Mouse (Mus musculus) lung, postnatal 10 days (tissue): Measurements from ENCODE around the gene Tfdp2.
A peak's percentile ranks its signal among the peaks of the same experiment; 100 is the strongest.
"Not testable (repeated sequence)": the region's sequence is repeated elsewhere in the genome, so short reads cannot be mapped to it uniquely, and the experiment has no call there.

Experiments
- DNase-seq: peaks from one replicate; pipeline ENCODE4 v3.0.0; 2021

The Tfdp2 gene

GRCm38 (mm10) chr9:96195885-96196622 lies at the start of gene Tfdp2:
Gene Tfdp2, plus strand, starts transcription at chr9:96196275.
- DNase-seq: peak; percentile 94

DNA sequence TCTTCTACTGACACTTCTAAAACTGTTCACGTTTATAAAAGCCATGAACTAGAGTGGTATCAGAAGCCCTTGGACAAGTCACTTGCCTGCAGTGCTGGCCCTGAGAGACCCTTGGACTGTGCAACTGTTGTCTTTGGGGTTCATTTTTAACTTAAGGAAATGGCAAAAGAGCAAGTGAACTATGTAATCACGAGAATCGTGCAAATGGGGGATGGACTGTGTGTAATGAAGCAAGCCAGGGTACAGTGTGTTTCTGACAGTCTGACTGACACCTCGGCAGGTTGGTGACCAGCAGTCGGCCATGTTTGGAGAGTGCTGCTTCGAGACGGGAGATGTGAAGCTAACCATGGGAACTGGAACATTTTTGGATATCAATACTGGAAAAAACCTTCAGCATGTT lies 43.3 kb upstream of the Tfdp2 start:
- DNase-seq: no peak

DNA sequence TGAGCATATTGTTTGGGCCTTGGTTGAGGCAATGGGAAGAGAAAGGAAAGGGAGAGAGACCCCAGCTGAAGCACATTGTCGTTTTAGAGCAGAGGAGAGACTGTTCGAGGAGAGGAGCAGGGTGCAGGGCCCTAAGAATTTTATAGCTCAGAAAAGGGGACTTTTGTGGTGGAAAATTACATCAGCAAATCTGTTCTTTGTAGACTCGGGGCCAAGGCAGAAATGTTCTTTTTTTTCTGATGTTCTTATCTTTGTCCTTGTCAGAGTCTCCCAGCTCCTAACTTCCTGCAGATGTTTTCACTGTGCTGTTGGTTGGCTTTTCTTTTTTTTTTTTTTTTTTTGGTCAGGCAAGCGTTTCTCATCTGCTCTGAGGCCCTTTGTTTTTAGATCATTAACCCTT lies 37.6 kb upstream of the Tfdp2 start:
- DNase-seq: no peak

GRCm38 (mm10) chr9:96159047-96159446 lies 37.0 kb upstream of the Tfdp2 start:
- no peak for DNase-seq

DNA sequence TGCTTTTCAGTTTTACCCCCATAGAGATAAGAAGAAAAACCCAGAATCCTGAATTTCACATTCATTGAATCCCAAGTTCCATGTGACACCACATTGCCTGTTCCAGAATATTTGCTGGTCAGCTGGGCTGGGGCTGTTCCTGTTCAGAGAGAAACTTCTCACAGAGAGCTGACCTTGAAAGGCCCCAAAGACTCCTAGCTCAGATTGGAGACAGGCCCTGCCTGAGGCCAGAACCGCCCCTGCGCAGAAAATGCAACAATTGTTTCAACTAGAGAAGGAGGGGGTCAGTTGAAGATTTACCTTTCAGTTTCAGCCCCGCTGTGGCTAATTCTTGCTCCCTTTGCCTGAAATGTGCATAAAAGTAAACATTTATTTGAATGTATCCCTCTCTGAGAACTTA lies 35.3 kb upstream of the Tfdp2 start:
- DNase-seq: peak; percentile 9

DNA sequence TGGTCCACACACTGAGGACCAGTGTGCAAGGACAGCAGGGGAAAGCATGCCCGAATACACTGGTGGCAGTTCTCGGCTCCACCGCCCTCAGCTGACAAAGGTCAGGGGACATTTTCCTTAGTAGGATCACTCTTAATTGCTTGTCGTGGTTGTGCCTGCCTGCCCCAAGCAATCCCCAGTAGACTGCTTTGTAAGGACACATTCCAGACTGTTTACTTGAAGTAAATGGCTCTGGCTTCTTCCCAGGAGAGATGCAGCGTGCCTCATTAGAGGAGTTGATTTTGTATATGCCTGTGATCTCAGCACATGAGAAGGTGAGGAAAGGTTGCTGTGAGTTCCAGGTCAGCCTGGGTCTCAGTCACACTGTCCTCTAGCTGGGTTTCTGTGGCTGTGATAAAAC lies 33.7 kb upstream of the Tfdp2 start:
- no peak for DNase-seq

- no peak for DNase-seq
These were observed 32.6 kb upstream of the Tfdp2 start for GRCm38 (mm10) chr9:96163443-96163842.

GRCm38 (mm10) chr9:96163983-96164382 lies 32.1 kb upstream of the Tfdp2 start:
- not testable (repeated sequence) for DNase-seq

DNA sequence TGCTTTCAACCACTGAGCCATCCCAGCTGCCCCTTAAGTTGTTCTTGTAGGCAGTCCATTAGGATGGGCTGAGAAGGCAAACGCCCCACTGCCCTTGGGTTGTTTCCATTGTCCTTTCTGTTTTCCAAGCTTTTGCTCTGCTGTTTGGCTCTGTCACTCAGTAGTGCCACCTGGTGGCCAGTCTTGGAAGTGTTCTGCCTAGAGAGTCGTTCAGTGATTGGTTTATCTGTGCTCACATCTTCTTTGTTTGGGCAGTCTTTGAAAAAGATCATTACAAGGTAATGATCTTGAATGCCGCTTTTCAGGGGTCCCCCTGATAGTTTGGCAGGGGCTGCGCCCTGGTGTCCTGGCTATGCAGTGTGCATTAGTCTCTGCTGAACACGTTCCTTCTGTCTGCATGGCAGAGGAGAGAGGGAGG lies 28.9 kb upstream of the Tfdp2 start:
- DNase-seq: peak; percentile 74

- DNase-seq: no peak
These were observed 25.5 kb upstream of the Tfdp2 start for GRCm38 (mm10) chr9:96170600-96170999.

DNA sequence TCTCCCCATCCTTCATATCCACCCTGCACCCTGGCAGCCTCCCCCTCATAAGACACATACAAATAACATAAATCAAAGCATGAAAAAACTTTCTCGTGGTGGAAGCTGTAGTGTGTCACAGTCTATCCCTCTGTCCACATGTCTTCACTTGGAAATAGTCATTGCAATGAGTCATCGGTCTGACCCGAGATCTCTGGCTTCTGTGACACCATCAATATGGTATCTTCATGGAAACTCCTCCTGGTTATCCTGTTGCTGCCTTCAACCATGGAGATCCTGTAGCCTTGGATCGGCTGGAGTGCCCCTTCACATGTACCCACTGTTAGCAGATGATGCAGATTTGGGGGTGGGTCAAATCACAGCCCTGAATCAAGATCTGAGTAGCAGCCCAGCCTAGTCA lies 11.2 kb upstream of the Tfdp2 start:
- DNase-seq: no peak

DNA sequence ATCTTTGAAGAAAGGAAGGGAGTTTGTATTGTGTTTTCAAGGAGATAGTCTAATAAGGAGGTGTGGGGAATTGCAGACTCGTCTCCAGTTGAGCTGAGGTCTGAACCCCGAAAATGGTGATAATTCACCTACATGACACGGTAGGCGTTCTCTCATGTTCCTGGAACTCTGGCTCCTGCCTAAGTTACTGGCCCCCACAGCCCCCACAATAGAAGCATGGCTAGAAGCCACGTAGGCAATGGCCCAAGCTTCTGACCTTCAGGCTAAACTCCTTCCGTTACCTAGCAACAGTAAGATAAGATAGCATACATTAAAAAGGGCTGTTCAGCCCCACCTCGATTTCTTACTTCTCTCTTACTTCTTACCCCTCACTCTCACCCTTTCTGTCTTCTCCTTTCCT lies 9.4 kb upstream of the Tfdp2 start:
- DNase-seq: no peak

DNA sequence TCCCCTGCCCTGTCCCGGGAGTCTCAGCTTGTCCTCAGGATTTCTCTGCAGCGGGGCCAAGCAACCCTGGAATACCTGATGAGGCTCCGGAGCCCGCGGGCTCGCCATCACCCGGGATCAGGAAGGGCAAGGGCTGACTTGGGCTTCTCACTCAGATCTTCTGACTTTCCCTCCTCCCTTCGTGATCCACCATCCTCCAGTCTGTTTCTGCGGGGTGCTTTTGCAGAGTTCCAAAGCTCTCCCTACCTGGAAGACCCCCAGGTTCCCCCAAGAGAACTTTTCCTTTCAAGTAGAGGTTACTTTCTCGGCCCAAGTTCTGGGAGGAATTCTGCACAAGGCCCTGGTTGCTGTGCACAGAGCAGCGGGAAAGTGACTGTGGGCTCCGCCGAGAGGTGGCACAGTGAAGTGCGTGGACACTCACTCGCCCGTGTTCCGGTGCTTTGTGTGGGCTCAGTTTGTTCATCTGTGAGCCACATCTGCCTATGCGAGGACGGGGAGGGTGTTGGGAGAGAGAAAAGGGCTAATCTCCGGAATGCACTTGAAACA lies 634 bp downstream of the Tfdp2 start:
- DNase-seq: peak; percentile 52

- peak; percentile 6 for DNase-seq
These were observed 1.7 kb downstream of the Tfdp2 start for GRCm38 (mm10) chr9:96197806-96198205.

DNA sequence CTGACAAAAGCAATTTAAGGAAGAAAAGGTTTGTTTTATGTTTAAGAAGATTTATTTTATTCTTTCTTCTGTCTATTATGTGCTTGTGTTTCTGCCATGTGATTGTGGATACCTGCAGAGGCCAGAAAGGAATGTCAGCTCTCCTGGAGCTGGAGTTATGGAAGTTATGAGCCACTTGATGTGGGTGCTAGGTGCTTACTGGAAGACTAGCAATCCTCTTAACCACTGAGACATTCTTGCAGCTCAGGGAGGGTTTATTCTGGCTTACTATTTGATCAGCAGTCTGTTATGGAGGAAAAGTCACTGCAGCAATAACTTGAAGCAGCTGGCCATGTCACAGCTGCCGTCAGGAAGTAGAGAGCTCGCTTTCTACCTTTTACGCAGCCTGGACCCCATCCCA lies 7.6 kb downstream of the Tfdp2 start:
- DNase-seq: peak; percentile 2

GRCm38 (mm10) chr9:96207428-96207827 lies 11.4 kb downstream of the Tfdp2 start:
- DNase-seq: no peak

GRCm38 (mm10) chr9:96213036-96213645 lies 17.1 kb downstream of the Tfdp2 start:
- no peak for DNase-seq

- no peak for DNase-seq
These were observed 18.1 kb downstream of the Tfdp2 start for GRCm38 (mm10) chr9:96214171-96214570.

- no peak for DNase-seq
These were observed 21.2 kb downstream of the Tfdp2 start for GRCm38 (mm10) chr9:96217299-96217698.

DNA sequence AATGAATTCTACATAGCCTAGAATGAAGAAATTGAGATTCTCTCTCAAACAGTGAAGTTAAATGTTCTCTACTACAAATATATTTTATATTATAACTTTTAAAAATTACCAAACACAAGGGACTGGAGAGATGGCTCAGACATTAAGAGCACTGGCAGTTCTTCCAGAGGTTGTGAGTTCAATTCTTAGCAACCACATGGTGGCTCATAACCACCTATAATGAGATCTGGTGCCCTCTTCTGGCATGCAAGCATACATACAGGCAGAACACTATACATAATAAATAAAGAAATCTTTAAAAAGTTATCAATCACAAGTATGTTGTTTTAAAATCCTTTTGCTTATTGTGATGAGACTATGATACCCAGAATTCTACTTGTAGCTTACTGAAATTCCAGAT lies 21.7 kb downstream of the Tfdp2 start:
- no peak for DNase-seq

DNA sequence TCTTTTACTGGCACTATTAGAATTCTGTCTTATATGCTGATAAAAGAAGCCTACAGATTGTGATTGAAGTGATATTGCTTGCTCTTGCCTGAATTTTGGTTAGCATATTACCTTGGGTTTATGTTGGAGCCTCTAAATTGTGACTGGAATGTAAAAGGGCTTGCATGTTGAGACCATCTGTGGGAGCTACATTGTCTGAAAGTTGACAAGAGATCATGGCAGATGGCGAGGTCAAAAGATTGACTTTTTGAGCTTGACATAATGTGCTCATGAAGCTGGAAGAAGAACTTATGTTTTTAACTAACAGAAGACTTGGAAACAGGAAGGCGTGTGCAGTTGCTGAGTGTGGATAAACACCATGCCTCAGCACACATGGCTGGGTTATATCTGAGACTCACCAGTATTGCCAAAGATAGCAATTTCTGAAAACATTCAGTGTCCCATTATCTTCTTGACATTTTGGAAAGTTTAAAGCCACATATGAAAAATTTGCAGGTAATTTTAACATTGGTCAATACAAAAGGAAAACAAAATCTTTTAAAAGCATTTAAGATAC lies 23.1 kb downstream of the Tfdp2 start:
- no peak for DNase-seq

- no peak for DNase-seq
These were observed 24.3 kb downstream of the Tfdp2 start for GRCm38 (mm10) chr9:96220419-96220818.

DNA sequence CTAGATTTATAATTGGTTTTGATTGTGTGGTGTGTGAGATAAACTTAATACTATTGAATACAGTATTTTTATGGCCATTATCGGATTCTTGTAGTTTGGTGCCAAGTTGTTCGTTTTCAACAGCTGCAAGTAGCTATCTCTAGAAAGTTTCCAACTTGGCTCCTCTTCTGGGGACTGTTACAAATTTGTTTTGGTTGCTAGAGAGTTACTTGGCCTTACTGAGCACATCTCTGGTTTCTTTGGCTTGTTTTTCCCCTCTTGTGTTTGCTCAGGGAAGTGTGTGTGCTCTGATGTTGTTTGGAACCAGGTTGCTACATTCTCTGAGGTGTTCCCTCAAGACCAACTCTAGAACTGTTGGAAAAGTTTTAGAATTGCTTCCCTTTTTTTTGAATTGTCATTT lies 27.2 kb downstream of the Tfdp2 start:
- peak; percentile 5 for DNase-seq

DNA sequence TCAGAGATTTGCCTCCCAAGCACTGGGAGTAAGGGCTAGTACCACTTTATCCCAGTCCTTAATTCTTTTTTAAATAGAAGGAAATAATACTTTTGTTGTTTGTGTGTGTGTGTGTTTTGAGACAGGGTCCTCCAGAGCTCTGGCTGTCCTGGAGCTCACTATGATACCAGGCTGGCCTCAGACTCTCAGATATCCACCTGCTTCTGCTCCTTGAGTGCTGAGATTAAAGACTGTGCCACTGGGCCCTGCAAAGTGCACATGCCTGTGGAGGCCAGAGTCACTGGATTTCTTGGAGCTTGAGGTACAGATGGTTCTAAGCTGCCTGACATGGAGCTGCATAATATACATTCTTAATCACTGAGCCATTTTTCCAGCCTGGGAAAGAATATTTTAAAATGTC lies 32.2 kb downstream of the Tfdp2 start:
- DNase-seq: no peak
